Mouse (Mus musculus): ENCODE measurements around the gene Ptprj. TPM values are rescaled to one million over a fixed set of nuclear protein-coding genes. Genes with fewer than 3 reads are reported as not detected.
"Not testable (repeated sequence)": the region's sequence is repeated elsewhere in the genome, so short reads cannot be mapped to it uniquely, and the experiment has no call there.

Ptprj gene
- polyA plus RNA-seq, 1 experiment from 2014 or later, result 3.7 TPM

GRCm38 (mm10) chr2:90576411-90576810 is 4.0 kb downstream of the Ptprj start:
- no peak overlapping the region for H3K9ac ChIP-seq (replicated peaks)
- H3K27ac ChIP-seq (replicated peaks), result no peak overlapping the region
- no peak overlapping the region for H3K4me2 ChIP-seq (replicated peaks)
- ATAC-seq (replicated peaks), result no peak
- 87% methylated on average over 6 of the region's 6 CpGs for WGBS
- no peaks in the 10 kb centered on the region for H3K9me3 ChIP-seq
- H3K27me3 ChIP-seq, result no peaks in the 10 kb centered on the region
- no peak overlapping the region for H3K4me3 ChIP-seq
- no peaks in the 10 kb centered on the region for H3K36me3 ChIP-seq
- peaks cover 18% of the 10 kb centered on the region for H3K4me1 ChIP-seq

- Histone ChIP-seq H3K4me2 (replicated peaks) (no peak overlapping the region), H3K9ac (replicated peaks) (no peak overlapping the region), H3K36me3 (no peaks in the 10 kb centered on the region), H3K4me1 (peaks cover 14% of the 10 kb centered on the region), H3K27ac (replicated peaks) (no peak overlapping the region), H3K9me3 (no peaks in the 10 kb centered on the region), H3K4me3 (no peak overlapping the region), H3K27me3 (no peaks in the 10 kb centered on the region)
- WGBS, result 77% methylated on average over 5 of the region's 5 CpGs
- no peak for ATAC-seq (replicated peaks)
Observed at GRCm38 (mm10) chr2:90575713-90576112, 4.7 kb downstream of the Ptprj start.

DNA sequence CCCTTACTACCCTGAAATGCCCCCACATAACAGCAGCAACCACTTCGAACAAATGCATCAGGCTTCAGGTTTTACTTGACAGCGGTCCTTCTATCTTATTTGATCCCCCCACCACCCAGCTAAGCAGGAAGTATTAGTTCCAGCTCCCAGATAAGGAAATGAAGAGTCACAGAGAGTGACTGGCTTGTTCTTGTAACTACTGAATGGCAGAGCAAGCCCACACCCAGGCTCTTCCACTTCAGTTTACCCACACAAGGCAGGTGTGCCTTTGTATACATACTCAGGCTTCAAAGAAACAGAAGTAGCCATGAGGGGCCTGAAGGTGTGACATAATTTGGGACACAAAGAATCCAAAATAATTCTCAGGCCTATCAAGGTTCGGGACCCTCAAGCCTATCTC is 5.3 kb downstream of the Ptprj start:
- peaks cover 13% of the 10 kb centered on the region for H3K4me1 ChIP-seq
- no peaks in the 10 kb centered on the region for H3K9me3 ChIP-seq
- WGBS, result 91% methylated on average over 3 of the region's 3 CpGs
- no peak overlapping the region for H3K4me3 ChIP-seq
- no peaks in the 10 kb centered on the region for H3K36me3 ChIP-seq
- no peaks in the 10 kb centered on the region for H3K27me3 ChIP-seq
- no peak overlapping the region for H3K4me2 ChIP-seq (replicated peaks)
- no peak overlapping the region for H3K9ac ChIP-seq (replicated peaks)
- H3K27ac ChIP-seq (replicated peaks), result no peak overlapping the region
- ATAC-seq (replicated peaks), result no peak

DNA sequence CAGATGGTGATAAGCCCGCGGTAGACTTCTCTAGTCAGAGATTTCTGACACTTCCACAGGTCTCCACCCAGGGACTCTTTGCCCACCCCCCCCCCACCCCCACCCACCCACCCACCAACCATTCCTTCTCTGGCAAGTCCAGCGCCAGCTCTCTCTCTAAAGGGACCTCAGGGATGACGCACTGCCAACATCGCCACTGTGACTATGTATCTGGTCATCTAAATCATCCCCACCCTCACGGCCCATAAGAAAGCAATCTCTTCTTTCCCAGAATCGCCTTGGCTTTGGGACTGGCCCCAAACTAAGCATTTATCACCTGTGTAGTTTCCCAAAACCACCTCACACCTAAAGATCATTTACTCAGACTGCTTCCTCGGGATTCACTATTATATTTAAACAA is 5.9 kb downstream of the Ptprj start:
- H3K4me3 ChIP-seq, result no peak overlapping the region
- H3K27ac ChIP-seq (replicated peaks), result no peak overlapping the region
- peaks cover 13% of the 10 kb centered on the region for H3K4me1 ChIP-seq
- H3K27me3 ChIP-seq, result no peaks in the 10 kb centered on the region
- H3K4me2 ChIP-seq (replicated peaks), result no peak overlapping the region
- no peaks in the 10 kb centered on the region for H3K9me3 ChIP-seq
- H3K36me3 ChIP-seq, result no peaks in the 10 kb centered on the region
- H3K9ac ChIP-seq (replicated peaks), result no peak overlapping the region
- 91% methylated on average over 8 of the region's 8 CpGs for WGBS
- no peak for ATAC-seq (replicated peaks)

DNA sequence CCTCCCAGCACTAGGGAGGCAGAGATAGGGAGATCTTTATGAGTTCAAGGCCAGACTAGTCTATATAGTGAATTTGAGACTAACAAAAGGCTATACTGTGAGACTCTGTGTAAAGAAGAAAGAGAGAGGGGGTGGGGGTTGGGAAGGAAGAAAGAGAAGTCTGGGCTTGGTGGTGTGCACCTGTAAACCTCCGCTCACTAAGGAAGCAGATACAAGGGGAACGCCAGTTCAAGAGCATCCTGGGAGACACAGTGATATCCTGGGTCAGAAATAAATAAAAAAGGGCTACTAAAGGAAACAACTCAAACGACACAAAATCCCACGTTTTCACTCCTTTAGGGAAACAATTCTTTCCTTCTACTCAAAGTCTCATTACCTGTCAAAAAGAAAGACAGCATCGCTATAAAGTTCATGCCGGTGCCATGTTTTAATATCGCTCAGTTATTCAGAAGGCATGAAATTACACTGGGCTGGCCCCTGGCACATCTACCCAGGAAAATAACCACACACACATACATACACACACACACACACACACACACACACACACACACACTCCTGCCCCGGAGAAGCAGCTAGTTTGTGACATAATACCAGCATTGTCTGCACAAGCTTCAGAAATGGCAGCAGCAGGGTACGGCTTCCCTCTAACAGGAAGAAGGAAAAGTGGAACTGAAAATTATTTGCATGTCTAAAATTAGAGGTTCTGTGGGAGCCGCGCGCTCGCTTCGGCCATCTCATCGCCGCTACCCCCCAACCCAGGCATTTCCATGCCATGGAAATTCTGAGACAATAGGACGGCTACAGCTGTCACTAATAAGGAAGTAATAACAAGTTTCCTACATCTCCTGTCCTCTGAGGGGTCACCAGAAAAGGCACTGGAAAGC is 6.6 kb downstream of the Ptprj start:
- H3K4me3 ChIP-seq, result no peak overlapping the region
- H3K9ac ChIP-seq (replicated peaks), result no peak overlapping the region
- no peaks in the 10 kb centered on the region for H3K36me3 ChIP-seq
- no peaks in the 10 kb centered on the region for H3K9me3 ChIP-seq
- ATAC-seq (replicated peaks), result no peak
- H3K27me3 ChIP-seq, result no peaks in the 10 kb centered on the region
- peaks cover 8% of the 10 kb centered on the region for H3K4me1 ChIP-seq
- 72% methylated on average over 17 of the region's 17 CpGs for WGBS
- no peak overlapping the region; the same call in 1 of the 2 replicates for H3K27ac ChIP-seq (replicated peaks)
- no peak overlapping the region for H3K4me2 ChIP-seq (replicated peaks)

DNA sequence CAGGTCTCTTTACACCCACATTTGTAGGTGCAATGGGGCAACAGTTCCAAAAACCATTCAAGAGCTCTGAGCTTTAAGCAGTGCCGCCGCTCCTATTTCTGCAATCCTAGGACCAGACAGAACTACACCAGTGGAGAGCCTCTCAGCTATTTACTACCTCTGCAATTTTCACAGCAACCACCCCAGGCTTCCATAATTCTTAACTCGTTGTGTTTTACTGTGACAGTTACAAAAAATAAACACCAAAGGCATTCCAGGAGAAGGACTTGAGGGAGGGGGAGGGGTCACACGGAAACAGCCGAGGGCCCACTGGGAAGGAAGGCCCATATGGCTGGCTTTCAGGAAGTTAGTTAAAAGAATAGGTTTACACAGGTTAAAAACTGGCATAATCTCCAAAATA is 8.3 kb downstream of the Ptprj start:
- Histone ChIP-seq H3K4me3 (no peak overlapping the region), H3K4me2 (replicated peaks) (no peak overlapping the region), H3K9ac (replicated peaks) (no peak overlapping the region), H3K27ac (replicated peaks) (no peak overlapping the region), H3K36me3 (no peaks in the 10 kb centered on the region), H3K27me3 (no peaks in the 10 kb centered on the region), H3K9me3 (no peaks in the 10 kb centered on the region), H3K4me1 (peaks cover 4% of the 10 kb centered on the region)
- ATAC-seq (replicated peaks), result no peak
- WGBS, result 74% methylated on average over 5 of the region's 5 CpGs

- H3K4me3 ChIP-seq; H3K4me1 ChIP-seq; H3K36me3 ChIP-seq; ATAC-seq (replicated peaks); H3K27me3 ChIP-seq; H3K4me2 ChIP-seq (replicated peaks); H3K27ac ChIP-seq (replicated peaks); H3K9me3 ChIP-seq; H3K9ac ChIP-seq (replicated peaks): not testable (repeated sequence)
- WGBS, result 90% methylated on average over 6 of the region's 6 CpGs
Observed at GRCm38 (mm10) chr2:90571399-90571798, 9.0 kb downstream of the Ptprj start.

GRCm38 (mm10) chr2:90570871-90571270 is 9.6 kb downstream of the Ptprj start:
- no peak for ATAC-seq (replicated peaks)

GRCm38 (mm10) chr2:90570216-90570615 is 10.2 kb downstream of the Ptprj start:
- no peak overlapping the region for H3K9ac ChIP-seq (replicated peaks)
- H3K36me3 ChIP-seq, result no peaks in the 10 kb centered on the region
- H3K4me1 ChIP-seq, result peaks cover 16% of the 10 kb centered on the region
- H3K4me3 ChIP-seq, result no peak overlapping the region
- H3K9me3 ChIP-seq, result no peaks in the 10 kb centered on the region
- no peaks in the 10 kb centered on the region for H3K27me3 ChIP-seq
- WGBS, result 90% methylated on average over 10 of the region's 10 CpGs
- H3K4me2 ChIP-seq (replicated peaks), result no peak overlapping the region
- no peak overlapping the region for H3K27ac ChIP-seq (replicated peaks)
- ATAC-seq (replicated peaks), result no peak

More at GRCm38 (mm10) chr2:90570871-90571270, 9.6 kb downstream of the Ptprj start:
- Histone ChIP-seq H3K9me3 (no peaks in the 10 kb centered on the region), H3K4me2 (replicated peaks) (no peak overlapping the region), H3K9ac (replicated peaks) (no peak overlapping the region), H3K4me1 (peaks cover 13% of the 10 kb centered on the region), H3K4me3 (no peak overlapping the region), H3K27me3 (no peaks in the 10 kb centered on the region), H3K36me3 (no peaks in the 10 kb centered on the region), H3K27ac (replicated peaks) (no peak overlapping the region)
- WGBS, result 93% methylated on average over 2 of the region's 2 CpGs

DNA sequence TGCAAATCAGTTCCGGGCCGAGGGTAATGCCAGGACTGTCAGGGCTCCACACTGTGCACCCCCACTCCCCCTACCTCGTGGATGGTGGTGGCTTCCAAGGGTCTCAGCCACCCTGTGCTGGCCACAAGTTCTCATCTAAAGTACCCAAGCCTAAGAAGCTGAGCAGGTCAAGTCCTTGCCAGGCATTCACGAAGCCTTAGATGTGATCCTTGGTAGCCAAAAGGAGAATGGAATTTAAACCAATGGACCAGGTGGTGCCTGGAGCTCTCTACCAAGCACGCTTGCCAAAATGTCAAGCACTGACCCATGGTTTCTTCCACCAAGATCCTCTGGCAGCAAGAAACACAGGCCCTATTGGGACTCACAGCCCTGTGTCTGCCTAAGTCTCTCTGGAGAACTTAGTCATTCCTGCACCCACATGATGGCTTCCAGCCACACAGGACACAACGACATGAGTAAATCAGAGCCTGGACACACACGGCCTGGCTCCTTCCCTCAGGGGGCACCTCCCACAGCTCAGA is 11.4 kb downstream of the Ptprj start:
- Histone ChIP-seq H3K4me2 (replicated peaks) (no peak overlapping the region), H3K36me3 (no peaks in the 10 kb centered on the region), H3K27ac (replicated peaks) (no peak overlapping the region), H3K9ac (replicated peaks) (no peak overlapping the region), H3K4me3 (no peak overlapping the region), H3K9me3 (no peaks in the 10 kb centered on the region), H3K27me3 (no peaks in the 10 kb centered on the region), H3K4me1 (peaks cover 12% of the 10 kb centered on the region)
- ATAC-seq (replicated peaks), result no peak
- WGBS, result 84% methylated on average over 7 of the region's 7 CpGs

GRCm38 (mm10) chr2:90568091-90568490 is 12.4 kb downstream of the Ptprj start:
- no peak overlapping the region for H3K27ac ChIP-seq (replicated peaks)
- H3K27me3 ChIP-seq, result no peaks in the 10 kb centered on the region
- H3K9me3 ChIP-seq, result no peaks in the 10 kb centered on the region
- 78% methylated on average over 7 of the region's 7 CpGs for WGBS
- no peak for ATAC-seq (replicated peaks)
- no peak overlapping the region for H3K9ac ChIP-seq (replicated peaks)
- H3K4me3 ChIP-seq, result no peak overlapping the region
- H3K4me2 ChIP-seq (replicated peaks), result no peak overlapping the region
- H3K4me1 ChIP-seq, result peaks cover 11% of the 10 kb centered on the region; the same call in 1 of the 2 replicates
- no peaks in the 10 kb centered on the region for H3K36me3 ChIP-seq

GRCm38 (mm10) chr2:90566773-90567528 is 13.5 kb downstream of the Ptprj start:
- Histone ChIP-seq H3K27me3 (no peaks in the 10 kb centered on the region), H3K4me3 (no peak overlapping the region), H3K9me3 (no peaks in the 10 kb centered on the region), H3K9ac (replicated peaks) (no peak overlapping the region), H3K4me2 (replicated peaks) (no peak overlapping the region), H3K27ac (replicated peaks) (no peak overlapping the region), H3K4me1 (peaks cover 11% of the 10 kb centered on the region; the same call in 1 of the 2 replicates), H3K36me3 (no peaks in the 10 kb centered on the region)
- 69% methylated on average over 8 of the region's 8 CpGs for WGBS
- ATAC-seq (replicated peaks), result peak; percentile 13; the same call in 1 of the 2 replicates

Measured in forebrain, embryonic 15.5 days (tissue).